Mouse (Mus musculus) embryo, embryonic 10 days (tissue): ENCODE measurements around the gene 3110009E18Rik.

Experiments
- DNase-seq: peaks from one replicate; pipeline ENCODE4 v3.0.0-alpha.2; 2015; ENCODE audit warnings: low spot score

Gene 3110009E18Rik

GRCm38 (mm10) chr1:120120969-120121811, at the start of gene 3110009E18Rik, which contains the start of gene Dbi:
3110009E18Rik (plus strand) TSS chr1:120121187.
Dbi (minus strand) TSS chr1:120121078.
- DNase-seq: peak; percentile 98

GRCm38 (mm10) chr1:120072900-120073299, 48.1 kb upstream of the 3110009E18Rik start:
- DNase-seq: peak; percentile 45

DNA sequence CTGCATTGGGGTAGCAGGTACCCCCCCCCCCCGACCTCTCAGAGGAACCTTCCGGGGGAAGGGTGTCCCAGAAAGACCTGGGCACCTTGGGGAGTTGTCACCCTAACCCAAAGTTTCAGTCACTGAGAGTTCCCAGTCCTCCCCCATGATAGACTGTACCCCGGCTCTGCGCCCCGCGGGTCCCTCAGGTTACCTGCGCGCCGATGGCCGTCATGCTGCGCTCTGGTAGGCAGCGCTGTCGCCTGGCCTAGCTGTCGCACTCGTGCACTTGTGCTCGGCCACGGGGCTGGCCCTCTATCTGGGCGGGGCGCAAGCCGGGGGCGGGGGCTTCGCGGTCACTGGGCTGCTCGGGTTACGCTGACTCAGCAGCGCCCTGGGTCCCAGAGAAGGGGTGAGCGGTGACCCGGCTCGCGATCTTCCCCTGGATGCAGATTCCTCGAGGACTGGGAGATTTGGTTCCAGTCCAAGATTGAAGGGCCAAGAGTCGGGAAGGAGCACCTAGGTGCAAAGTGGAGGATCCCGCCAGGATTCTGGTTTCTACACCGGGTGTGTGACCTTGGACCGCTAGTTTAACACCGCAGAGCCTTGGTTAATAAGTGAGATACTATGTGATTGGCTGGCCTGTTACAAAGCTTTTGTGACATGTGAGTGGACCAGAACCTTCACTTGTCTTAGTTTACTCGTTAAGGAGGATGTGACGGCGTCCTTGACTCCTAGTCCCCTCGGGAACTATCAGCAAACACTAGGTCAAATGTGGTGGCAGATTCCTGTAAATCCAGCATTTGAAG, 47.3 kb upstream of the 3110009E18Rik start, which contains the start of gene Tmem37:
Gene Tmem37 (minus strand): TSS at position 556 of the 788 bp plus-strand sequence.
- DNase-seq: peak; percentile 86

DNA sequence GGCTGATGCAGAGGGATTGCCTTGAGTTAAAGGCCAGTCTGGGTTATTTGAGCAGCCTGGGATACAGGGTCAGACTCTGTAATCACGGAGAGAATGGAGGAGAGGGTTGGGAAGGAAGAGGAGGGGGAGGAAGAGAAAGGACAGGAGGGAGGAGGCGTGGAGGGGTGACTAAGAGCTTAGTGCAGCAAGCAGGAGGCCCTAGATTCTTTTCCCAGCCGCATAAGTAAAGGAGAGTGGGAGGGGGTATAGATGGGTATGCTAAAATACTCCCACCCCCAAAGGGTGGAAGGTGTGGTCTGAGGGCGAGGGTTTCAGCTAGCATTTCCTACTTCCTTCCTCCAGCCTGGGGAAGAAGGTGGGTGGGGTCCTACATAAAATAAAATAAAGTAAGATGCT, 46.7 kb upstream of the 3110009E18Rik start:
- no peak for DNase-seq

GRCm38 (mm10) chr1:120074931-120075330, 46.1 kb upstream of the 3110009E18Rik start:
- DNase-seq: no peak

DNA sequence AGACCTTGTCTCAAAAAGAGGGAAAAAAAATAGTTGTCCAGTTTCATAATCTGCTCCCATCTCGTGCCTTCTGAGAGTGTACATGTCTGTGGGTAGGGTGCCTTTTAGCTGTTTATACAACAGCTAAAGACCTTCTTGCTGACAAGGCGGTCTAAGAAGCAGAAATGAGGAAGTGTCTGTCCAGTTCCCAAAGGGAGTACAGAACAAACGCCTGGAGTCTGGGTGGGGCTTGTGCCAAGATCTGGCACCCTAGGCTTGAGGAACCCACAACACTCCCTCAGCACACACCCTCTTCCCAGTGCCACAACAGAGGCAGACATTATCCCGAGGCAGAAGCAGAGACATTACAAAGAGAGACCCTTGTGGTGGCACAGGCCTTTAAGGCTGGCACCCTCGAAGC, 45.5 kb upstream of the 3110009E18Rik start:
- no peak for DNase-seq

DNA sequence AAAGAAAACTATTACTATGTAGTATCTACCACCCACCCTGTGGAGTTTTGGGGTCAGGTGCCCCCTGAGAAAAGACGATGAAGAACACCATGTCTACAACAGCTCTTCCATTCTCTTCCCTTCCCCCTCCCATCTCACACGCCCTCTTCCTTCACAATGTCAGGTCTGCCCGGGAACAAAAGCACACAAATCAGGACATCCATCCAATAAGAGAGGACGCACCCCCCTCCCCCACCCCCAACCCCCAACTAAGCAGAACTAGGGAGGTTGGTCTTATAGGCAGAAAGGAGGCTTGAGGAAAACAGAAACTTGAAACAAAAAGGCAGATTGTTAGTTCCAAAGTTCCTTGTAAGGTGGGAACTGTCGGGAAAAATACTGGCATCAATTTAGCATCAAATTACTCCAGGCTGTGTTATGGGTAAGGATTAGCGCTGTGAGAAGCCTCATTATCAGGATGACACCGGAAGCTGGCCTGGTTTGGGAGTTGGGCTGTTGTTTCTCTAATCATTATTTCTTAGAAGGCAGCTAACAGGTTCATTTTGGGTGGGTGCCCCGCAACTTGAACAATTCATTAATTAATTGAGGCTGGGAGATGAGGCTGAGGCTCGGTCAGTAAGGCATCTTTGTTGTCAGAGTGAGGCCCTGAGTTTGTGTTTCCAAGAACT, 43.1 kb upstream of the 3110009E18Rik start:
- peak; percentile 32 for DNase-seq

DNA sequence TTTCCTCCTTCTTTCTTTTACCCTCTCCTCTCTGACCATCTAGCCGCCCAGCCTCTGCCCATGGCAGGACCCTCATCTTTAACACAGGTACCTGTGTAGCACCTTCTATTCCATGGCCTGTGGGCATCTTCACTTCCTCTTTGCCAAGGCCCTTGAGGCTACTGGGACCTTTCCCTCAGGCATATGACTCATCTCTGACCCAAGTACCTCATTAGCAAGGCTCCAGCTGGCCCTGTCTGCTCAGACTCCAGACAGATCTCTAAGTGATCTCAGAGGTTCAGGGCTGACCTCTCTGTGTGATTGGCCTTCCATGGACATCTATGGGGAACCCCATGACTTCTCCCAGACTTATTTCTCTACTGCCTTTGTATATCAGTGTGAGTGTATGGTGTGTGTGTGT, 40.4 kb upstream of the 3110009E18Rik start:
- no peak for DNase-seq

DNA sequence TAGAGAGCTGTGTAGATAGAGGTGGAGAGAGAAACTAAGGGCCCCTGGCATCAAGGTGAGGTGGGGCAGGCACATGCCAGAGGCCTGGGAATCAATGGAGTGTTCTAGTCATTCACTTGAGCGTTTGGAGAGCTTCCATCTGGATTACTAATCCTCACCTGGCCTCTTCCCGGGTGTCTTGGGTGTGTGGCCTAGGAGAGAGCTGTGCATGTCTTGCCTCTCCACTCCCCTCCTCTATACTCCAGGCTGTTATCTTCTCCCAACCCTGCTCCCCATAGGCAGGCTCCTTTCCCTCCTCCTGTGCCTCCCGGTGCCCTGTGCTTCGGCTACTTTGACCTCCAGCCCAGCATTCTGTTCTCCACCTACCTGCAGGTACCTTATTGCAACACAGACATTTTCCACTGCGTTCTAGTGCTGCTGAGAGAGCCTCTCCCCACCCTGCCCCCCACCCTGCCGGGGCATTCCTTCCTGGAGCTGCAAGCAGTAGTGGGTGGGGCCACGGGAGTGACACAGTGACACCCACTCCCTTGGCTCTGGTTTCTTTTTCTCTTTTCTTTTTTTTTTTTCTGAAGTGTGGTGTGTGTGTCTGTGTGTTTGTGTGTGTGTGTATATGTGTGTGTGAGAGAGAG, 37.9 kb upstream of the 3110009E18Rik start:
- no peak for DNase-seq

DNA sequence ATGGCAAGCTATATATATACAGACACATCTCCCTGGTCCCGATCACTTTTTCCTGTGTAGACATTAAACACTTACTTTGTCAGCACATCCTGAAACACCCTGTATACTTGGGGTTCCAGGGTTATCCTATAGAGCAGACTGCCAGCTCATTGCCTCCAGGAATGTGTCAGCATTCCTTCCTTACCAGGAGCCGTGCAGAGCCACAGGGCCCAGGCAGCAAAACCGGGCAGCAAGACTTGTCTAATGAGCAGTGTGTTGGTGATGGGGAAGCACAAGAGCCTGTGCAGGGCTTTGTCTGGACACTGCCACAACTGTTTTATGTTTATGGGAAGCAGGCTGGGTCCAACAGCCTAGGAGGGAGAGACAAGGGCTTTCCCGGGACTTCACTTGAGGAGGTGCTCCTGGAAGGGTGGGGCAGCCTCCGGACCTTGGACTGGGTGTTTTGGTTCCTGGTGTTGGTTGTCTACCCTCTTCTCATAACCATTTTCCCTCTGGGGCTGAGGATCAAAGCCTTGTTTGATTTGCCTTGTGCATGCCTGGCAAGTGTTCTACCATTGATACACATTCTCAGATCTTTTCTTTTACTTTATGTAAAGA, 37.0 kb upstream of the 3110009E18Rik start:
- DNase-seq: no peak

- no peak for DNase-seq
These were observed 35.3 kb upstream of the 3110009E18Rik start for GRCm38 (mm10) chr1:120085696-120086095.

DNA sequence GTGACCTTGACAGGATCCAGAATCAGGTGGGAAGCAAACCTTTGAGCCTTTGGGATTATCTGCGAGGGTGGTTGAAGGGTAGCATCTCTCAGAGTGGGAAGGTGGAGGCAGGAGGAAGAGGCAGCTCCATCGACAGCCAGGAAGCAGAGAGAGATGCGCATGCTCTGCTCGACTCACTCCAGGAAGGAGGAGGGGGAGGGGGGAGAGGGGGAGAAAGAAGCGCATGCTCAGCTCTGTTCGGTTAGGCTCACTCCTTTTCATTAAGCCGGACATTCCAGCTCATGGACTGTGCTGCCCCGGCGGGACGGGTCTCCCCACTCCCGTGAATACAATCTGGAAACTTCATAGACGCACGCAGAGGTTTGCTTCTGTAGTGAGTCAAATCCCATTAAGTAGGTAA, 34.3 kb upstream of the 3110009E18Rik start:
- no peak for DNase-seq

- peak; percentile 43 for DNase-seq
These were observed 31.8 kb upstream of the 3110009E18Rik start for GRCm38 (mm10) chr1:120089180-120089579.

- DNase-seq: no peak
These were observed 30.0 kb upstream of the 3110009E18Rik start for GRCm38 (mm10) chr1:120090880-120091570.

- DNase-seq: peak; percentile 91
These were observed 27.4 kb upstream of the 3110009E18Rik start for GRCm38 (mm10) chr1:120093482-120094134.

DNA sequence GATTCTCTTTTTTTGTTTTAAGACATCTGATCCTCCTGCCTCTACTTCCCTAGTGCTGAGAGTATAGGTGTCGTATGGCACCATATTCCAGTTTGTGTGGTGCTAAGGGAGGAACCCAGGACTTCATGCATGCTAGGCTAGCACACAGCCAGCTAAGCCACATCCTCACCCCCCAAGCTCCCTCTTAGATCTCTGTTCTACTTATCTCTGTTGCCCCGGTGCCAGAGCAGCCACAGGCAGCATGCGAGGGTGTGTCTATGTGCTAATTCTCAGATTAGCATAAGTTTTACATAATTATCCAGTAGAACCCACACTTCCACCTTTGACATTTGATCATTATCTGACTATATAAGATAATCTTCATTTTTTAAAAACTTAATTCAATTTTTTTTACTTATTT, 26.1 kb upstream of the 3110009E18Rik start:
- no peak for DNase-seq

DNA sequence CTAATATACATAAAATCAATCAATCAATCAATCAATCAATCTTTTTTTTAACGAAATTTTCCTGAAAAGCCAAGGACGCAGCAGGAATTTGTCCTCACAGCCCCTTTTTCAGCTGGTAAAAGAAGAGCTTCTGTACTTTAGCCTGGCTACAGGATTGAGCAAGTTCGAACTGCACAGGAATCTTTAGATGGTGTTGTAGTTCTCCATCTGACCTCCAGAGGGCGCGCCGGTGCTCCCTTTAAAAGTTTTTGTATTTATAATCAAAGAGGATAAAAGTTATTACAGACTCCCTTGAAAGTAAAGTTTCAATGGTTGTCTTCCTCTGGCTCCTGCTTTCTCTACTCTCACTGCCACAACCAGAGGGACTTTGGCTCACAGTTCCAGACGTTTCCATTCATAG, 22.7 kb upstream of the 3110009E18Rik start:
- peak; percentile 69 for DNase-seq

GRCm38 (mm10) chr1:120099483-120099882, 21.5 kb upstream of the 3110009E18Rik start:
- no peak for DNase-seq

- no peak for DNase-seq
These were observed 20.3 kb upstream of the 3110009E18Rik start for GRCm38 (mm10) chr1:120100456-120101226.

GRCm38 (mm10) chr1:120101227-120101609, 19.8 kb upstream of the 3110009E18Rik start:
- DNase-seq: no peak
